Mouse (Mus musculus): ENCODE results near the gene Ankrd13d. TPM values are rescaled to one million over a fixed set of nuclear protein-coding genes. Genes with fewer than 3 reads are reported as not detected.

The Ankrd13d gene
- 55.6 TPM for polyA plus RNA-seq (2015; fragmentation: Illumina TruSeq; extraction: RNeasy Lipid Tissue Mini Kit (QIAGEN cat#74804); ENCODE audit: low read depth, low replicate concordance)

GRCm38 (mm10) chr19:4282898-4283553 is at the start of gene Ankrd13d:
Gene Ankrd13d (minus strand): TSS chr19:4283137.

GRCm38 (mm10) chr19:4306190-4306577 is 23.2 kb upstream of the Ankrd13d start, which contains the start of gene Grk2:
Gene Grk2 (minus strand): TSS chr19:4306222.

GRCm38 (mm10) chr19:4268566-4269361 is 14.2 kb downstream of the Ankrd13d start, which contains the start of gene Ssh3:
Gene Ssh3 (minus strand): TSS chr19:4269180.

GRCm38 (mm10) chr19:4231253-4232185 is 51.4 kb downstream of the Ankrd13d start, which contains the start of gene Pold4:
Gene Pold4 (plus strand): TSS chr19:4231899.

Other genes starting within 250 kb of the Ankrd13d start
- gene Gstp1, start 245.2 kb downstream of the Ankrd13d start, polyA plus RNA-seq (2015; fragmentation: Illumina TruSeq; extraction: RNeasy Lipid Tissue Mini Kit (QIAGEN cat#74804); ENCODE audit: low read depth, low replicate concordance), result 465 TPM
- gene Gstp2, start 237.1 kb downstream of the Ankrd13d start, polyA plus RNA-seq (2015; fragmentation: Illumina TruSeq; extraction: RNeasy Lipid Tissue Mini Kit (QIAGEN cat#74804); ENCODE audit: low read depth, low replicate concordance), result 1.5 TPM
- gene Gstp3, start 223.6 kb downstream of the Ankrd13d start, polyA plus RNA-seq (2015; fragmentation: Illumina TruSeq; extraction: RNeasy Lipid Tissue Mini Kit (QIAGEN cat#74804); ENCODE audit: low read depth, low replicate concordance), result not detected
- not detected for gene Cabp2, start 201.6 kb downstream of the Ankrd13d start, polyA plus RNA-seq (2015; fragmentation: Illumina TruSeq; extraction: RNeasy Lipid Tissue Mini Kit (QIAGEN cat#74804); ENCODE audit: low read depth, low replicate concordance)
- 37.6 TPM for gene Cdk2ap2, start 186.0 kb downstream of the Ankrd13d start, polyA plus RNA-seq (2015; fragmentation: Illumina TruSeq; extraction: RNeasy Lipid Tissue Mini Kit (QIAGEN cat#74804); ENCODE audit: low read depth, low replicate concordance)
- 122 TPM for gene Pitpnm1, start 183.1 kb downstream of the Ankrd13d start, polyA plus RNA-seq (2015; fragmentation: Illumina TruSeq; extraction: RNeasy Lipid Tissue Mini Kit (QIAGEN cat#74804); ENCODE audit: low read depth, low replicate concordance)
- 183 TPM for gene Aip, start 157.3 kb downstream of the Ankrd13d start, polyA plus RNA-seq (2015; fragmentation: Illumina TruSeq; extraction: RNeasy Lipid Tissue Mini Kit (QIAGEN cat#74804); ENCODE audit: low read depth, low replicate concordance)
- 0.10 TPM for gene Gpr152, start 143.3 kb downstream of the Ankrd13d start, polyA plus RNA-seq (2015; fragmentation: Illumina TruSeq; extraction: RNeasy Lipid Tissue Mini Kit (QIAGEN cat#74804); ENCODE audit: low read depth, low replicate concordance)
- not detected for gene Cabp4, start 139.1 kb downstream of the Ankrd13d start, polyA plus RNA-seq (2015; fragmentation: Illumina TruSeq; extraction: RNeasy Lipid Tissue Mini Kit (QIAGEN cat#74804); ENCODE audit: low read depth, low replicate concordance)
- gene Coro1b, start 134.5 kb downstream of the Ankrd13d start, polyA plus RNA-seq (2015; fragmentation: Illumina TruSeq; extraction: RNeasy Lipid Tissue Mini Kit (QIAGEN cat#74804); ENCODE audit: low read depth, low replicate concordance), result 127 TPM
- 1.5 TPM for gene Ptprcap, start 129.5 kb downstream of the Ankrd13d start, polyA plus RNA-seq (2015; fragmentation: Illumina TruSeq; extraction: RNeasy Lipid Tissue Mini Kit (QIAGEN cat#74804); ENCODE audit: low read depth, low replicate concordance)
- gene Rps6kb2, start 119.8 kb downstream of the Ankrd13d start, polyA plus RNA-seq (2015; fragmentation: Illumina TruSeq; extraction: RNeasy Lipid Tissue Mini Kit (QIAGEN cat#74804); ENCODE audit: low read depth, low replicate concordance), result 45.8 TPM
- 13.7 TPM for gene Carns1, start 107.7 kb downstream of the Ankrd13d start, polyA plus RNA-seq (2015; fragmentation: Illumina TruSeq; extraction: RNeasy Lipid Tissue Mini Kit (QIAGEN cat#74804); ENCODE audit: low read depth, low replicate concordance)
- 1.2 TPM for gene Tbc1d10c, start 91.9 kb downstream of the Ankrd13d start, polyA plus RNA-seq (2015; fragmentation: Illumina TruSeq; extraction: RNeasy Lipid Tissue Mini Kit (QIAGEN cat#74804); ENCODE audit: low read depth, low replicate concordance)
- 454 TPM for gene Ppp1ca, start 91.1 kb downstream of the Ankrd13d start, polyA plus RNA-seq (2015; fragmentation: Illumina TruSeq; extraction: RNeasy Lipid Tissue Mini Kit (QIAGEN cat#74804); ENCODE audit: low read depth, low replicate concordance)
- gene Rad9a, start 81.5 kb downstream of the Ankrd13d start, polyA plus RNA-seq (2015; fragmentation: Illumina TruSeq; extraction: RNeasy Lipid Tissue Mini Kit (QIAGEN cat#74804); ENCODE audit: low read depth, low replicate concordance), result 10.9 TPM
- gene Clcf1, start 68.9 kb downstream of the Ankrd13d start, polyA plus RNA-seq (2015; fragmentation: Illumina TruSeq; extraction: RNeasy Lipid Tissue Mini Kit (QIAGEN cat#74804); ENCODE audit: low read depth, low replicate concordance), result 0.59 TPM
- gene AC109138.7, start 68.8 kb downstream of the Ankrd13d start, polyA plus RNA-seq (2015; fragmentation: Illumina TruSeq; extraction: RNeasy Lipid Tissue Mini Kit (QIAGEN cat#74804); ENCODE audit: low read depth, low replicate concordance), result not detected
- gene Pold4, start 51.2 kb downstream of the Ankrd13d start, polyA plus RNA-seq (2015; fragmentation: Illumina TruSeq; extraction: RNeasy Lipid Tissue Mini Kit (QIAGEN cat#74804); ENCODE audit: low read depth, low replicate concordance), result 29.6 TPM
- gene Ssh3, start 14.0 kb downstream of the Ankrd13d start, polyA plus RNA-seq (2015; fragmentation: Illumina TruSeq; extraction: RNeasy Lipid Tissue Mini Kit (QIAGEN cat#74804); ENCODE audit: low read depth, low replicate concordance), result 58.5 TPM
- gene Grk2, start 23.1 kb upstream of the Ankrd13d start, polyA plus RNA-seq (2015; fragmentation: Illumina TruSeq; extraction: RNeasy Lipid Tissue Mini Kit (QIAGEN cat#74804); ENCODE audit: low read depth, low replicate concordance), result 184 TPM
- 41.1 TPM for gene Kdm2a, start 115.1 kb upstream of the Ankrd13d start, polyA plus RNA-seq (2015; fragmentation: Illumina TruSeq; extraction: RNeasy Lipid Tissue Mini Kit (QIAGEN cat#74804); ENCODE audit: low read depth, low replicate concordance)
- 1.6 TPM for gene Rhod, start 156.3 kb upstream of the Ankrd13d start, polyA plus RNA-seq (2015; fragmentation: Illumina TruSeq; extraction: RNeasy Lipid Tissue Mini Kit (QIAGEN cat#74804); ENCODE audit: low read depth, low replicate concordance)
- 33.8 TPM for gene Syt12, start 194.3 kb upstream of the Ankrd13d start, polyA plus RNA-seq (2015; fragmentation: Illumina TruSeq; extraction: RNeasy Lipid Tissue Mini Kit (QIAGEN cat#74804); ENCODE audit: low read depth, low replicate concordance)
- gene 2010003K11Rik, start 215.4 kb upstream of the Ankrd13d start, polyA plus RNA-seq (2015; fragmentation: Illumina TruSeq; extraction: RNeasy Lipid Tissue Mini Kit (QIAGEN cat#74804); ENCODE audit: low read depth, low replicate concordance), result not detected
- gene Pcx, start 227.3 kb upstream of the Ankrd13d start, polyA plus RNA-seq (2015; fragmentation: Illumina TruSeq; extraction: RNeasy Lipid Tissue Mini Kit (QIAGEN cat#74804); ENCODE audit: low read depth, low replicate concordance), result 46.9 TPM

Measured in brain, adult 10 weeks (tissue).